Mouse (Mus musculus) embryonic fibroblast, embryonic 13.5 days (primary cell): ENCODE measurements around the gene Tbx6.

Experiments
- CTCF ChIP-seq: IDR thresholded peaks from 2 replicates; pipeline ENCODE4 v1.5.1; 2011; ENCODE audit warnings: mild to moderate bottlenecking, control low read depth, low read length, moderate library complexity, borderline replicate concordance; ENCODE audit not compliant: insufficient read depth
- POLR2A ChIP-seq: IDR thresholded peaks from 2 replicates; pipeline ENCODE4 v1.6.1; 2011; ENCODE audit warnings: low read depth, mild to moderate bottlenecking, control low read depth, low read length, moderate library complexity

- no peak for TF ChIP-seq CTCF
- TF ChIP-seq POLR2A: peak; percentile 100
These were observed 17.8 kb downstream of the Tbx6 start for GRCm38 (mm10) chr7:126799050-126799467.
